Mouse (Mus musculus): Measurements from ENCODE around the gene Ephx4.

DNA sequence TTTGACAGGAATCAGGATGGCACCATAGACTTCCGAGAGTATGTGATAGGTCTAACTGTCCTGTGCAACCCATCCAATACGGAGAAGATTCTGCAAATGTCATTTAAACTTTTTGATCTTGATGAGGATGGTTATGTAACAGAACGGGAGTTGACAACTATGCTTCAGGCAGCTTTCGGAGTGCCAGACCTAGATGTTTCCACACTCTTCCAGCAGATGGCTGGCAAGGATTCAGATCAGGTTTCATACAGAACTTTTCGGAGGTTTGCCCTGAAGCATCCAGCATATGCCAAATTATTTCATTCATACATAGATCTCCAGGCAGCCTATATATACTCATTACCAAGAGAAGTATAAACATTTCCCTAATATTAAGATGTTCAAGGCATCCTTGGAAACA, 31.5 kb downstream of the Ephx4 start:
- no peak for TF ChIP-seq CTCF (IDR thresholded peaks at IDR 0.05; ENCODE audit: borderline replicate concordance, insufficient read depth, low read depth, low read length)
- no peak for TF ChIP-seq POLR2A (IDR thresholded peaks at IDR 0.05; ENCODE audit: borderline replicate concordance, insufficient read depth, low read length)

Measured in cerebellum, adult 2 months (tissue).